Mouse (Mus musculus) MEL (cell line): Measurements from ENCODE around the gene Rhoj.

ENCODE experiments used
- CTCF ChIP-seq, 3 experiments: IDR thresholded peaks in 2 of 3; conservative IDR thresholded peaks in 1 of 3; 2 replicates each; pipeline ENCODE4 v1.5.1; 2011 to 2012; ENCODE audit warnings: low read length in 3 of 3, low read depth in 2 of 3, mild to moderate bottlenecking in 2 of 3, improper control_type of control experiment in 1 of 3, inconsistent platforms in 1 of 3, mixed read lengths in 1 of 3, moderate library complexity in 1 of 3; ENCODE audit not compliant: control insufficient read depth in 1 of 3, insufficient read depth in 1 of 3, poor library complexity in 1 of 3, severe bottlenecking in 1 of 3
- USF1 ChIP-seq: IDR thresholded peaks from 2 replicates; pipeline ENCODE4 v1.6.1; 2014; ENCODE audit warnings: low read depth, mild to moderate bottlenecking, inconsistent platforms, low read length, improper control_type of control experiment, moderate library complexity

- TF ChIP-seq USF1 = no peak
- peak in 1 of 3 experiments; percentile 42; a peak in 2 of 6 replicates for TF ChIP-seq CTCF (IDR thresholded peaks at IDR 0.05 in 2 of 3, conservative IDR thresholded peaks at IDR 0.05 in 1 of 3; ENCODE audit: control insufficient read depth in 1 of 3, insufficient read depth in 1 of 3, low read depth in 2 of 3, low read length in 3 of 3, poor library complexity in 1 of 3, severe bottlenecking in 1 of 3)
These were observed 27.6 kb upstream of the Rhoj start for GRCm38 (mm10) chr12:75280502-75280901.
